Mouse (Mus musculus) heart, embryonic 10.5 days (tissue): Measurements from ENCODE around the gene Lrrc30. TPM values are rescaled to one million over a fixed set of nuclear protein-coding genes. Genes with fewer than 3 reads are reported as not detected.
A peak's percentile ranks its signal among the peaks of the same experiment; 100 is the strongest.

ENCODE experiments used
- DNase-seq: peaks from one replicate; pipeline ENCODE4 v3.0.0-alpha.2; 2017; ENCODE audit warnings: low spot score
- H3K27ac ChIP-seq: fragments of 300-500 bp; sonication (generic); 2 replicates; pipeline ENCODE4 v1.5.1; 2016; ENCODE audit warnings: mild to moderate bottlenecking
- H3K27me3 ChIP-seq: fragments of 300-500 bp; sonication (generic); 2 replicates; pipeline ENCODE4 v1.6.1; 2016; ENCODE audit warnings: mild to moderate bottlenecking; ENCODE audit not compliant: poor library complexity, insufficient read depth, severe bottlenecking
- H3K36me3 ChIP-seq: fragments of 300-500 bp; sonication (generic); 2 replicates; pipeline ENCODE4 v1.6.1; 2016; ENCODE audit warnings: mild to moderate bottlenecking, moderate library complexity
- H3K4me1 ChIP-seq: fragments of 300-500 bp; sonication (generic); 2 replicates; pipeline ENCODE4 v1.6.1; 2016; ENCODE audit warnings: mild to moderate bottlenecking
- H3K4me3 ChIP-seq: fragments of 300-500 bp; sonication (generic); 2 replicates; pipeline ENCODE4 v1.5.1; 2016; ENCODE audit warnings: mild to moderate bottlenecking, moderate library complexity
- H3K9me3 ChIP-seq: fragments of 300-500 bp; sonication (generic); 2 replicates; pipeline ENCODE4 v1.6.1; 2016; ENCODE audit warnings: mild to moderate bottlenecking, moderate library complexity
- WGBS: fragments of 180-500 bp; shearing (Covaris S2); methylation state at CpG from one replicate; pipeline ENCODE4 v1.1.7; 2016; 5-methylcytosine and 5-hydroxymethylcytosine counted together
- polyA plus RNA-seq: library from polyadenylated mRNA; unstranded; fragments of >200 nt; fragmentation: Nextera tagmentation; extraction: Ambion mirVana; gene quantifications from 2 replicates; pipeline ENCODE4 v1.2.1, GENCODE M21; 2016

Gene Lrrc30
- polyA plus RNA-seq, 1 experiment from 2014 or later: 0.08 TPM

- Histone ChIP-seq H3K36me3 (no peaks in the 10 kb centered on the region), H3K27me3 (peaks cover 13% of the 10 kb centered on the region; the same call in 1 of the 2 replicates), H3K4me1 (peaks cover 8% of the 10 kb centered on the region), H3K9me3 (no peaks in the 10 kb centered on the region), H3K4me3 (no peak overlapping the region), H3K27ac (0 out of 2 replicates have a peak overlapping the region, but pooled peaks have one; percentile 22)
- 90% methylated on average over 15 of the region's 15 CpGs for WGBS
- DNase-seq: no peak
Measured at GRCm38 (mm10) chr17:67628475-67628874, 4.0 kb downstream of the Lrrc30 start.

- 73% methylated on average over 5 of the region's 5 CpGs for WGBS
- Histone ChIP-seq H3K4me3 (no peak overlapping the region), H3K36me3 (no peaks in the 10 kb centered on the region), H3K9me3 (no peaks in the 10 kb centered on the region), H3K27ac (no peak overlapping the region), H3K4me1 (peaks cover 8% of the 10 kb centered on the region), H3K27me3 (no peaks in the 10 kb centered on the region)
- no peak for DNase-seq
Measured at GRCm38 (mm10) chr17:67625431-67625830, 7.1 kb downstream of the Lrrc30 start.

- H3K4me1 ChIP-seq: peaks cover 3% of the 10 kb centered on the region; the same call in 1 of the 2 replicates
- no peaks in the 10 kb centered on the region for H3K36me3 ChIP-seq
- no peaks in the 10 kb centered on the region for H3K9me3 ChIP-seq
- H3K27me3 ChIP-seq: no peaks in the 10 kb centered on the region
- no peak overlapping the region for H3K27ac ChIP-seq
- H3K4me3 ChIP-seq: no peak overlapping the region
- DNase-seq: no peak
- 73% methylated on average over 7 of the region's 7 CpGs for WGBS
Measured at GRCm38 (mm10) chr17:67619001-67619400, 13.5 kb downstream of the Lrrc30 start.

GRCm38 (mm10) chr17:67614381-67614780, 18.1 kb downstream of the Lrrc30 start:
- Histone ChIP-seq H3K4me3 (no peak overlapping the region), H3K27me3 (no peaks in the 10 kb centered on the region), H3K4me1 (peaks cover 3% of the 10 kb centered on the region; the same call in 1 of the 2 replicates), H3K9me3 (no peaks in the 10 kb centered on the region), H3K36me3 (no peaks in the 10 kb centered on the region), H3K27ac (no peak overlapping the region)
- WGBS: 75% methylated on average over 4 of the region's 5 CpGs
- no peak for DNase-seq

- no peaks in the 10 kb centered on the region for H3K27me3 ChIP-seq
- no peak for DNase-seq
- H3K36me3 ChIP-seq: no peaks in the 10 kb centered on the region
- no peak overlapping the region for H3K27ac ChIP-seq
- no peak overlapping the region for H3K4me3 ChIP-seq
- H3K9me3 ChIP-seq: no peaks in the 10 kb centered on the region
- 69% methylated on average over 1 of the region's 1 CpGs for WGBS
- peaks cover 3% of the 10 kb centered on the region; the same call in 1 of the 2 replicates for H3K4me1 ChIP-seq
Measured at GRCm38 (mm10) chr17:67612576-67612975, 19.9 kb downstream of the Lrrc30 start.

GRCm38 (mm10) chr17:67612151-67612550, 20.4 kb downstream of the Lrrc30 start:
- Histone ChIP-seq H3K4me1 (peaks cover 3% of the 10 kb centered on the region; the same call in 1 of the 2 replicates), H3K27ac (no peak overlapping the region), H3K36me3 (no peaks in the 10 kb centered on the region), H3K9me3 (no peaks in the 10 kb centered on the region), H3K27me3 (no peaks in the 10 kb centered on the region), H3K4me3 (no peak overlapping the region)
- WGBS: 74% methylated on average over 3 of the region's 3 CpGs
- DNase-seq: no peak

- Histone ChIP-seq H3K36me3 (no peaks in the 10 kb centered on the region), H3K9me3 (no peaks in the 10 kb centered on the region), H3K27ac (no peak overlapping the region), H3K4me1 (no peaks in the 10 kb centered on the region), H3K4me3 (no peak overlapping the region), H3K27me3 (no peaks in the 10 kb centered on the region)
- DNase-seq: no peak
- WGBS: 51% methylated on average over 4 of the region's 4 CpGs
Measured at GRCm38 (mm10) chr17:67604446-67604845, 28.1 kb downstream of the Lrrc30 start.

- H3K9me3 ChIP-seq: no peaks in the 10 kb centered on the region
- H3K27me3 ChIP-seq: no peaks in the 10 kb centered on the region
- no peak for DNase-seq
- H3K4me1 ChIP-seq: no peaks in the 10 kb centered on the region
- H3K27ac ChIP-seq: no peak overlapping the region
- no peaks in the 10 kb centered on the region for H3K36me3 ChIP-seq
- WGBS: 84% methylated on average over 4 of the region's 4 CpGs
- H3K4me3 ChIP-seq: no peak overlapping the region
Measured at GRCm38 (mm10) chr17:67602556-67602955, 30.0 kb downstream of the Lrrc30 start.

GRCm38 (mm10) chr17:67584937-67585579, 47.5 kb downstream of the Lrrc30 start:
- WGBS: 25% methylated on average over 6 of the region's 6 CpGs
- H3K9me3 ChIP-seq: no peaks in the 10 kb centered on the region
- no peaks in the 10 kb centered on the region for H3K36me3 ChIP-seq
- peak; percentile 78 for DNase-seq
- H3K4me1 ChIP-seq: no peaks in the 10 kb centered on the region
- no peak overlapping the region for H3K4me3 ChIP-seq
- H3K27me3 ChIP-seq: no peaks in the 10 kb centered on the region
- H3K27ac ChIP-seq: no peak overlapping the region

GRCm38 (mm10) chr17:67584533-67584932, 48.0 kb downstream of the Lrrc30 start:
- no peaks in the 10 kb centered on the region for H3K4me1 ChIP-seq
- no peaks in the 10 kb centered on the region for H3K9me3 ChIP-seq
- WGBS: 70% methylated on average over 7 of the region's 7 CpGs
- H3K27me3 ChIP-seq: no peaks in the 10 kb centered on the region
- H3K27ac ChIP-seq: no peak overlapping the region
- H3K36me3 ChIP-seq: no peaks in the 10 kb centered on the region
- no peak for DNase-seq
- no peak overlapping the region for H3K4me3 ChIP-seq

- Histone ChIP-seq H3K9me3 (no peaks in the 10 kb centered on the region), H3K4me1 (no peaks in the 10 kb centered on the region), H3K27me3 (no peaks in the 10 kb centered on the region), H3K36me3 (no peaks in the 10 kb centered on the region), H3K27ac (no peak overlapping the region), H3K4me3 (no peak overlapping the region)
- WGBS: 62% methylated on average over 7 of the region's 7 CpGs
- DNase-seq: no peak
Measured at GRCm38 (mm10) chr17:67583422-67583821, 49.1 kb downstream of the Lrrc30 start.

GRCm38 (mm10) chr17:67582681-67583356, 49.7 kb downstream of the Lrrc30 start:
- no peak for DNase-seq
- Histone ChIP-seq H3K4me1 (no peaks in the 10 kb centered on the region), H3K27ac (no peak overlapping the region), H3K27me3 (no peaks in the 10 kb centered on the region), H3K36me3 (no peaks in the 10 kb centered on the region), H3K4me3 (no peak overlapping the region), H3K9me3 (no peaks in the 10 kb centered on the region)
- WGBS: 71% methylated on average over 4 of the region's 4 CpGs

GRCm38 (mm10) chr17:67581839-67582238, 50.7 kb downstream of the Lrrc30 start:
- Histone ChIP-seq H3K27me3 (no peaks in the 10 kb centered on the region), H3K27ac (no peak overlapping the region), H3K9me3 (no peaks in the 10 kb centered on the region), H3K36me3 (no peaks in the 10 kb centered on the region), H3K4me1 (no peaks in the 10 kb centered on the region), H3K4me3 (no peak overlapping the region)
- 72% methylated on average over 5 of the region's 5 CpGs for WGBS
- no peak for DNase-seq
